Mouse (Mus musculus): Measurements from ENCODE around the gene 1810009A15Rik. TPM values are rescaled to one million over a fixed set of nuclear protein-coding genes. Genes with fewer than 3 reads are reported as not detected.
"Not testable (repeated sequence)": the region's sequence is repeated elsewhere in the genome, so short reads cannot be mapped to it uniquely, and the experiment has no call there.

Gene 1810009A15Rik
- total and polyA plus RNA-seq, 3 experiments: 184 to 189 TPM; not detected in 1

DNA sequence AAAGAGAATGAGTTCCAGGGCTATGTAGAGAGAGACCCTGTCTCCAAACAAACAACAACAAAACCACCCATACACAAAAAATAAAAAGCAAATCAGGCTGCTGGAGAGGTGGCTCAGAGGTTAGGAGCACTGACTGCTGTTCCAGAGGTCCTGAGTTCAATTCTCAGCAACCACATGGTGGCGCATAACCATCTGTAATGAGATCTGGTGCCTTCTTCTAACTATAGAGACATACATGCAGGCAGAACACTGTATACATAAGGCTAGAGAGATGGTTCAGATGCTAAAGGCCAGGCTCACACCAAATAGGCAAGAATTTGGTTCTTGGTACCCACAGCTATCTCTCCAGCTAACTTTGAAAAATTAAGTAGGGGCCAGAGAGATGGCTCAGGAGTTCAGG lies 29.6 kb upstream of the 1810009A15Rik start (continued):
- TF ChIP-seq TBP (IDR thresholded peaks at IDR 0.05; ENCODE audit: low read depth, low read length): peak; percentile 54; the same call in 1 of the 2 replicates
- no peak for TF ChIP-seq ZKSCAN1 (IDR thresholded peaks at IDR 0.05; ENCODE audit: low read depth, low read length)
- no peak for TF ChIP-seq NRF1 (IDR thresholded peaks at IDR 0.05; ENCODE audit: insufficient read depth, low read depth, low read length, poor library complexity, severe bottlenecking)
- no peak for TF ChIP-seq CHD1 (IDR thresholded peaks at IDR 0.05; ENCODE audit: low read depth, low read length)
- no peak for TF ChIP-seq ELF1 (IDR thresholded peaks at IDR 0.05; ENCODE audit: low read depth, low read length)
- peak; percentile 76 for TF ChIP-seq RAD21 (IDR thresholded peaks at IDR 0.05; ENCODE audit: low read depth, low read length)
- TF ChIP-seq ZNF384 (IDR thresholded peaks at IDR 0.05; ENCODE audit: low read depth, low read length): no peak
- TF ChIP-seq MAX (IDR thresholded peaks at IDR 0.05; ENCODE audit: low read length): no peak
- no peak for TF ChIP-seq POLR2AphosphoS5 (IDR thresholded peaks at IDR 0.05; ENCODE audit: borderline replicate concordance, low read depth, low read length)
- TF ChIP-seq HCFC1 (IDR thresholded peaks at IDR 0.05; ENCODE audit: low read depth, low read length): no peak
- TF ChIP-seq TCF12 (IDR thresholded peaks at IDR 0.05; ENCODE audit: low read depth, low read length): no peak
- TF ChIP-seq MYB (IDR thresholded peaks at IDR 0.05; ENCODE audit: low read depth, low read length): no peak

DNA sequence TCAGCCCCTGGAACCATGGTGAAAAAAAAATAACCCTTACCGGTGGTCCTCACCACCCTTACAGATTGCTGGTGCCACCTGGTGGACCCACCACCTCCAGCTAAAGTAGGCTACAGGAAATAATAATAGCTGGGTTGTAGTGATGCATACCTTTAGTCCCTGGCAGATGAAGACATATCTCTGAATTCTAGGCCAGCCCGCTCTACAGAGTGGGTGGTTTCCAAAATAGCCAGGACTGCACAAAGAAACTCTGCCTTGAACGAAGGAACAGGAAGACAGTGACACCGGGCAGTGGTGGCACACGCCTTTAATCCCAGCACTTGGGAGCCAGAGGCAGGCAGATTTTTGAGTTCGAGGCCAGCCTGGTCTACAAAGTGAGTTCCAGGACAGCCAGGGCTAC lies 24.4 kb upstream of the 1810009A15Rik start:
- no peaks in the 10 kb centered on the region for H3K36me3 ChIP-seq (ENCODE audit: control insufficient read depth in 1 of 2, insufficient read depth in 2 of 2, low read length in 2 of 2)
- H3K79me2 ChIP-seq (ENCODE audit: control insufficient read depth, insufficient read depth, low read length, poor library complexity): no peaks in the 10 kb centered on the region
- no peak overlapping the region for H3K4me3 ChIP-seq (ENCODE audit: control insufficient read depth in 1 of 2, insufficient read depth in 1 of 2, low read depth in 2 of 2, low read length in 2 of 2)

DNA sequence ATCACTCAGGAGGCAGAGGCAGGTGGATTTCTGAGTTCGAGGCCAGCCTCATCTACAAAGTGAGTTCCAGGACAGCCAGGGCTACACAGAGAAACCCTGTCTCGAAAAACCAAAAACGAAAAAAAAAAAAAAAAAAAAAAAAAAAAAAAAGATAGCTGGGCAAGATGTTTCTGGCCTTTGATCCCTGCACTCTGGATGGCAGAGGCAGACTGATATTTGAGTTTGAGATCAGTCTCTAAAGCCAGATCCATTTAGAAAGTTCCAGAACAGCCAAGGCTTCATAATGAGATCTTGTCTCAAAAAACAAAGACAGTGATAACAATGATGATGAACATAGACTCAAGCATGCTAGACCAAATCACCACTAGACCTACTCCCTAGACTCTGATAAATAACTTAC lies 18.3 kb upstream of the 1810009A15Rik start:
- H3K4me1 ChIP-seq (ENCODE audit: control insufficient read depth in 1 of 2, insufficient read depth in 2 of 2, low read length in 2 of 2): peaks cover 10 to 21% of the 10 kb centered on the region in 2 experiments; a peak in 3 of 4 replicates
- peaks cover 15% of the 10 kb centered on the region for H3K79me2 ChIP-seq (ENCODE audit: control insufficient read depth, insufficient read depth, low read length, poor library complexity)
- H3K9ac ChIP-seq (ENCODE audit: control insufficient read depth, low read depth, low read length, poor library complexity, severe bottlenecking): peak overlapping the region; percentile 82
- H3K9me3 ChIP-seq (replicated peaks; ENCODE audit: insufficient read depth, low read length); DNase-seq (ENCODE audit: low read depth, low spot score); H3K27me3 ChIP-seq (ENCODE audit: control insufficient read depth in 1 of 2, insufficient read depth in 2 of 2, low read length in 2 of 2): not testable (repeated sequence)
- peak overlapping the region; percentile 69 to 94 for H3K4me3 ChIP-seq (ENCODE audit: control insufficient read depth in 1 of 2, insufficient read depth in 1 of 2, low read depth in 2 of 2, low read length in 2 of 2)
- H3K36me3 ChIP-seq (ENCODE audit: control insufficient read depth in 1 of 2, insufficient read depth in 2 of 2, low read length in 2 of 2): peaks cover 8 to 26% of the 10 kb centered on the region in 2 experiments
- peak overlapping the region; percentile 74; the same call in 1 of the 2 replicates for H3K27ac ChIP-seq (ENCODE audit: control insufficient read depth, low read depth, low read length)
- TF ChIP-seq ZNF384 (IDR thresholded peaks at IDR 0.05; ENCODE audit: low read depth, low read length): peak; percentile 50

More for the DNA sequence above, 24.4 kb upstream of the 1810009A15Rik start:
- Histone ChIP-seq H3K27me3 (ENCODE audit: control insufficient read depth in 1 of 2, insufficient read depth in 2 of 2, low read length in 2 of 2) (no peaks in the 10 kb centered on the region), H3K9ac (ENCODE audit: control insufficient read depth, low read depth, low read length, poor library complexity, severe bottlenecking) (no peak overlapping the region), H3K4me1 (ENCODE audit: control insufficient read depth in 1 of 2, insufficient read depth in 2 of 2, low read length in 2 of 2) (no peaks in the 10 kb centered on the region), H3K27ac (ENCODE audit: control insufficient read depth, low read depth, low read length) (no peak overlapping the region), H3K9me3 (replicated peaks; ENCODE audit: insufficient read depth, low read length) (no peaks in the 10 kb centered on the region)
- 0 out of 6 replicates have a peak, but pooled peaks of 1 of the 3 experiments have one; percentile 4 for TF ChIP-seq CTCF (IDR thresholded peaks at IDR 0.05 in 2 of 3, conservative IDR thresholded peaks at IDR 0.05 in 1 of 3; ENCODE audit: control insufficient read depth in 1 of 3, insufficient read depth in 1 of 3, low read depth in 2 of 3, low read length in 3 of 3, poor library complexity in 1 of 3, severe bottlenecking in 1 of 3)
- no peak for TF ChIP-seq CHD1 (IDR thresholded peaks at IDR 0.05; ENCODE audit: low read depth, low read length)
- no peak for DNase-seq (ENCODE audit: low read depth, low spot score)
